Mouse (Mus musculus) testis, adult 2 months (tissue): ENCODE measurements around the gene Trcg1.

Experiments used
- CTCF ChIP-seq: fragments of 200-500 bp; IDR thresholded peaks from 2 replicates; pipeline ENCODE4 v1.5.1; 2012; ENCODE audit warnings: low read depth, mild to moderate bottlenecking, inconsistent platforms, low read length, moderate library complexity; ENCODE audit not compliant: control insufficient read depth, insufficient read depth, insufficient replicate concordance
- POLR2A ChIP-seq: fragments of 200-500 bp; IDR thresholded peaks from 2 replicates; pipeline ENCODE4 v1.6.1; 2012; ENCODE audit warnings: low read depth, mild to moderate bottlenecking, inconsistent platforms, low read length, moderate library complexity; ENCODE audit not compliant: control insufficient read depth

GRCm38 (mm10) chr9:57260940-57261339, 24.6 kb downstream of the Trcg1 start:
- TF ChIP-seq CTCF (no peak), POLR2A (no peak)
